Mouse (Mus musculus): ENCODE measurements at regions not wholly inside any gene's neighbourhood (a gene's known extent, or its start where the extent isn't known, plus 50 kb on each side); places are given as distances from the start of the nearest gene placed in this dataset.

- Histone ChIP-seq H3K9ac (ENCODE audit: low read length) (no peak overlapping the region), H3K36me3 (ENCODE audit: control insufficient read depth, insufficient read depth) (no peaks in the 10 kb centered on the region), H3K4me2 (ENCODE audit: low read depth, low read length) (no peak overlapping the region), H3K4me3 (ENCODE audit: low read length) (no peak overlapping the region), H3K27ac (ENCODE audit: low read length) (no peak overlapping the region), H3K4me1 (ENCODE audit: control insufficient read depth, insufficient read depth, low read length) (no peaks in the 10 kb centered on the region), H3K27me3 (ENCODE audit: control insufficient read depth, insufficient read depth, low read length) (no peaks in the 10 kb centered on the region), H3K9me3 (replicated peaks; ENCODE audit: control insufficient read depth, low read length) (no peaks in the 10 kb centered on the region)
- WGBS = 55% methylated on average over 7 of the region's 7 CpGs
- ATAC-seq (replicated peaks; ENCODE audit: extremely low read depth, insufficient read depth, low FRiP score) = no peak
Observed at GRCm38 (mm10) chr3:50603182-50603581, 159.8 kb upstream of the Slc7a11 start.

- WGBS = 87% methylated on average over 1 of the region's 1 CpGs
Observed at GRCm38 (mm10) chr3:50595732-50596131, 152.3 kb upstream of the Slc7a11 start.

GRCm38 (mm10) chr3:50584323-50584722 is 140.9 kb upstream of the Slc7a11 start:
- H3K4me1 ChIP-seq (ENCODE audit: control insufficient read depth, insufficient read depth, low read length) = no peaks in the 10 kb centered on the region
- no peak overlapping the region for H3K27ac ChIP-seq (ENCODE audit: low read length)
- H3K4me2 ChIP-seq (ENCODE audit: low read depth, low read length) = no peak overlapping the region
- H3K9ac ChIP-seq (ENCODE audit: low read length) = no peak overlapping the region
- H3K36me3 ChIP-seq (ENCODE audit: control insufficient read depth, insufficient read depth) = no peaks in the 10 kb centered on the region
- ATAC-seq (replicated peaks; ENCODE audit: extremely low read depth, insufficient read depth, low FRiP score) = no peak
- no peak overlapping the region for H3K4me3 ChIP-seq (ENCODE audit: low read length)
- H3K27me3 ChIP-seq (ENCODE audit: control insufficient read depth, insufficient read depth, low read length) = no peaks in the 10 kb centered on the region
- 86% methylated on average over 1 of the region's 1 CpGs for WGBS
- H3K9me3 ChIP-seq (replicated peaks; ENCODE audit: control insufficient read depth, low read length) = no peaks in the 10 kb centered on the region

More at GRCm38 (mm10) chr3:50595732-50596131, 152.3 kb upstream of the Slc7a11 start:
- Histone ChIP-seq H3K27me3 (ENCODE audit: control insufficient read depth, insufficient read depth, low read length) (no peaks in the 10 kb centered on the region), H3K4me3 (ENCODE audit: low read length) (no peak overlapping the region), H3K9me3 (replicated peaks; ENCODE audit: control insufficient read depth, low read length) (peaks cover 4% of the 10 kb centered on the region; the same call in 1 of the 2 replicates), H3K36me3 (ENCODE audit: control insufficient read depth, insufficient read depth) (no peaks in the 10 kb centered on the region), H3K9ac (ENCODE audit: low read length) (no peak overlapping the region), H3K4me1 (ENCODE audit: control insufficient read depth, insufficient read depth, low read length) (no peaks in the 10 kb centered on the region), H3K4me2 (ENCODE audit: low read depth, low read length) (no peak overlapping the region), H3K27ac (ENCODE audit: low read length) (no peak overlapping the region)
- no peak for ATAC-seq (replicated peaks; ENCODE audit: extremely low read depth, insufficient read depth, low FRiP score)

- Histone ChIP-seq H3K27me3 (ENCODE audit: control insufficient read depth, insufficient read depth, low read length) (no peaks in the 10 kb centered on the region), H3K4me2 (ENCODE audit: low read depth, low read length) (no peak overlapping the region), H3K36me3 (ENCODE audit: control insufficient read depth, insufficient read depth) (no peaks in the 10 kb centered on the region), H3K4me1 (ENCODE audit: control insufficient read depth, insufficient read depth, low read length) (no peaks in the 10 kb centered on the region), H3K9me3 (replicated peaks; ENCODE audit: control insufficient read depth, low read length) (no peaks in the 10 kb centered on the region), H3K4me3 (ENCODE audit: low read length) (no peak overlapping the region), H3K9ac (ENCODE audit: low read length) (no peak overlapping the region), H3K27ac (ENCODE audit: low read length) (no peak overlapping the region)
- ATAC-seq (replicated peaks; ENCODE audit: extremely low read depth, insufficient read depth, low FRiP score) = no peak
- WGBS = 65% methylated on average over 6 of the region's 6 CpGs
Observed at GRCm38 (mm10) chr3:50583475-50583874, 140.1 kb upstream of the Slc7a11 start.

- Histone ChIP-seq H3K9me3 (replicated peaks; ENCODE audit: control insufficient read depth, low read length) (no peaks in the 10 kb centered on the region), H3K9ac (ENCODE audit: low read length) (no peak overlapping the region), H3K36me3 (ENCODE audit: control insufficient read depth, insufficient read depth) (no peaks in the 10 kb centered on the region), H3K4me1 (ENCODE audit: control insufficient read depth, insufficient read depth, low read length) (0 out of 2 replicates have a peak, but pooled peaks cover 2% of the 10 kb centered on the region), H3K4me3 (ENCODE audit: low read length) (no peak overlapping the region), H3K4me2 (ENCODE audit: low read depth, low read length) (no peak overlapping the region), H3K27me3 (ENCODE audit: control insufficient read depth, insufficient read depth, low read length) (no peaks in the 10 kb centered on the region), H3K27ac (ENCODE audit: low read length) (no peak overlapping the region)
- 96% methylated on average over 9 of the region's 9 CpGs for WGBS
- no peak for ATAC-seq (replicated peaks; ENCODE audit: extremely low read depth, insufficient read depth, low FRiP score)
Observed at GRCm38 (mm10) chr3:50574388-50574787, 131.0 kb upstream of the Slc7a11 start.

- ATAC-seq (replicated peaks; ENCODE audit: extremely low read depth, insufficient read depth, low FRiP score) = no peak
- H3K4me2 ChIP-seq (ENCODE audit: low read depth, low read length) = no peak overlapping the region
- H3K9ac ChIP-seq (ENCODE audit: low read length) = no peak overlapping the region
- no peaks in the 10 kb centered on the region for H3K27me3 ChIP-seq (ENCODE audit: control insufficient read depth, insufficient read depth, low read length)
- no peaks in the 10 kb centered on the region for H3K9me3 ChIP-seq (replicated peaks; ENCODE audit: control insufficient read depth, low read length)
- 0 out of 2 replicates have a peak, but pooled peaks cover 3% of the 10 kb centered on the region for H3K4me1 ChIP-seq (ENCODE audit: control insufficient read depth, insufficient read depth, low read length)
- H3K36me3 ChIP-seq (ENCODE audit: control insufficient read depth, insufficient read depth) = no peaks in the 10 kb centered on the region
- no peak overlapping the region for H3K4me3 ChIP-seq (ENCODE audit: low read length)
- H3K27ac ChIP-seq (ENCODE audit: low read length) = no peak overlapping the region
Observed at GRCm38 (mm10) chr3:50570027-50570426, 126.6 kb upstream of the Slc7a11 start.

GRCm38 (mm10) chr3:50569565-50569964 is 126.2 kb upstream of the Slc7a11 start:
- no peaks in the 10 kb centered on the region for H3K9me3 ChIP-seq (replicated peaks; ENCODE audit: control insufficient read depth, low read length)
- no peak overlapping the region for H3K27ac ChIP-seq (ENCODE audit: low read length)
- no peak overlapping the region for H3K9ac ChIP-seq (ENCODE audit: low read length)
- 68% methylated on average over 10 of the region's 10 CpGs for WGBS
- H3K4me1 ChIP-seq (ENCODE audit: control insufficient read depth, insufficient read depth, low read length) = 0 out of 2 replicates have a peak, but pooled peaks cover 3% of the 10 kb centered on the region
- no peak overlapping the region for H3K4me2 ChIP-seq (ENCODE audit: low read depth, low read length)
- no peaks in the 10 kb centered on the region for H3K36me3 ChIP-seq (ENCODE audit: control insufficient read depth, insufficient read depth)
- ATAC-seq (replicated peaks; ENCODE audit: extremely low read depth, insufficient read depth, low FRiP score) = no peak
- H3K27me3 ChIP-seq (ENCODE audit: control insufficient read depth, insufficient read depth, low read length) = no peaks in the 10 kb centered on the region
- H3K4me3 ChIP-seq (ENCODE audit: low read length) = no peak overlapping the region

- H3K27me3 ChIP-seq (ENCODE audit: control insufficient read depth, insufficient read depth, low read length) = no peaks in the 10 kb centered on the region
- H3K4me2 ChIP-seq (ENCODE audit: low read depth, low read length) = no peak overlapping the region
- H3K9me3 ChIP-seq (replicated peaks; ENCODE audit: control insufficient read depth, low read length) = no peaks in the 10 kb centered on the region
- no peak overlapping the region for H3K27ac ChIP-seq (ENCODE audit: low read length)
- 25% methylated on average over 1 of the region's 1 CpGs for WGBS
- no peaks in the 10 kb centered on the region for H3K36me3 ChIP-seq (ENCODE audit: control insufficient read depth, insufficient read depth)
- H3K9ac ChIP-seq (ENCODE audit: low read length) = no peak overlapping the region
- no peak overlapping the region for H3K4me3 ChIP-seq (ENCODE audit: low read length)
- H3K4me1 ChIP-seq (ENCODE audit: control insufficient read depth, insufficient read depth, low read length) = no peaks in the 10 kb centered on the region
- ATAC-seq (replicated peaks; ENCODE audit: extremely low read depth, insufficient read depth, low FRiP score) = no peak
Observed at GRCm38 (mm10) chr3:50554150-50554549, 110.7 kb upstream of the Slc7a11 start.

- no peak for ATAC-seq (replicated peaks; ENCODE audit: extremely low read depth, insufficient read depth, low FRiP score)
- Histone ChIP-seq H3K27ac (ENCODE audit: low read length) (no peak overlapping the region), H3K9me3 (replicated peaks; ENCODE audit: control insufficient read depth, low read length) (no peaks in the 10 kb centered on the region), H3K9ac (ENCODE audit: low read length) (no peak overlapping the region), H3K36me3 (ENCODE audit: control insufficient read depth, insufficient read depth) (no peaks in the 10 kb centered on the region), H3K27me3 (ENCODE audit: control insufficient read depth, insufficient read depth, low read length) (no peaks in the 10 kb centered on the region), H3K4me2 (ENCODE audit: low read depth, low read length) (no peak overlapping the region), H3K4me3 (ENCODE audit: low read length) (no peak overlapping the region), H3K4me1 (ENCODE audit: control insufficient read depth, insufficient read depth, low read length) (no peaks in the 10 kb centered on the region)
- WGBS = 78% methylated on average over 4 of the region's 4 CpGs
Observed at GRCm38 (mm10) chr3:50548568-50548967, 105.2 kb upstream of the Slc7a11 start.

GRCm38 (mm10) chr3:50530654-50531053 is 87.2 kb upstream of the Slc7a11 start:
- no peak overlapping the region for H3K27ac ChIP-seq (ENCODE audit: low read length)
- peaks cover 6% of the 10 kb centered on the region; the same call in 1 of the 2 replicates for H3K9me3 ChIP-seq (replicated peaks; ENCODE audit: control insufficient read depth, low read length)
- WGBS = 51% methylated on average over 2 of the region's 2 CpGs
- ATAC-seq (replicated peaks; ENCODE audit: extremely low read depth, insufficient read depth, low FRiP score) = no peak
- H3K4me3 ChIP-seq (ENCODE audit: low read length) = no peak overlapping the region
- H3K4me2 ChIP-seq (ENCODE audit: low read depth, low read length) = no peak overlapping the region
- H3K9ac ChIP-seq (ENCODE audit: low read length) = no peak overlapping the region
- no peaks in the 10 kb centered on the region for H3K36me3 ChIP-seq (ENCODE audit: control insufficient read depth, insufficient read depth)
- no peaks in the 10 kb centered on the region for H3K4me1 ChIP-seq (ENCODE audit: control insufficient read depth, insufficient read depth, low read length)
- H3K27me3 ChIP-seq (ENCODE audit: control insufficient read depth, insufficient read depth, low read length) = no peaks in the 10 kb centered on the region

Measured in heart, embryonic 16.5 days (tissue).